Comparison of ENCODE assay signal across 8 mouse cellular contexts in genomic region chr14:56575416-56575815, GRCm38 (mm10). TPM values are rescaled to one million over a fixed set of nuclear protein-coding genes. Genes with fewer than 3 reads are reported as not detected.
DNase-seq lines count a peak whose midpoint lies in the region; ATAC-seq lines count a peak whose summit lies in the region.

Cenpj (minus strand) TSS chr14:56575425.
Parp4 (plus strand) TSS chr14:56575619.

- H3K9ac ChIP-seq in intestine, embryonic 14.5 days (ENCODE audit: low read length): peak within 1 kb of the TSS; percentile 45

- H3K4me2 ChIP-seq in intestine, embryonic 14.5 days (ENCODE audit: low read length): peak within 1 kb of the TSS; percentile 55

- intact Hi-C loops in gastrocnemius, postnatal 14 days (cut with DNase I; ENCODE audit: low total_unique reads): no loop called here
- intact Hi-C loops in left cerebral cortex, postnatal 25 days (cut with DNase I): loop anchor here (5.0 kb wide), 1 partner anchor 92 kb away; the partner anchor contains the start of gene Mphosph8

- DNase-seq in adipocyte (ENCODE audit: low spot score): peak; percentile 82
- peak; percentile 79 for DNase-seq in embryo, embryonic 10.5 days (ENCODE audit: low spot score)
- DNase-seq in gastrocnemius, postnatal 14 days: peak; percentile 88
- peak; percentile 81 for DNase-seq in intestine, embryonic 14.5 days (ENCODE audit: low spot score)
- DNase-seq in left cerebral cortex, postnatal 25 days (ENCODE audit: low spot score in 2 of 2): peak; percentile 19 to 32
- DNase-seq in mesoderm, embryonic 11.5 days (ENCODE audit: low read depth, low spot score): peak; percentile 72
- DNase-seq in right cerebral cortex, postnatal 36 days (ENCODE audit: low spot score in 2 of 2): peak; percentile 6 to 38
- DNase-seq in yolk sac, embryonic 10.5 days (ENCODE audit: low spot score): peak; percentile 88

- peak within 1 kb of the TSS; percentile 50 for H3K4me3 ChIP-seq in intestine, embryonic 14.5 days (ENCODE audit: low read depth, low read length)

- peak; percentile 77 for ATAC-seq in intestine, embryonic 14.5 days (replicated peaks; ENCODE audit: low FRiP score, low TSS enrichment, low read depth)

- WGBS in intestine, embryonic 14.5 days: under 1% methylated on average over 22 of the region's 24 CpGs

- no peaks in the 10 kb centered on the region for H3K9me3 ChIP-seq in intestine, embryonic 14.5 days (ENCODE audit: control insufficient read depth, low read length)

- no peak within 1 kb of the TSS for H3K27ac ChIP-seq in intestine, embryonic 14.5 days (ENCODE audit: low read depth)

- H3K27me3 ChIP-seq in intestine, embryonic 14.5 days (replicated peaks; ENCODE audit: control insufficient read depth, insufficient read depth, low read length): no peaks in the 10 kb centered on the region

- H3K4me1 ChIP-seq in intestine, embryonic 14.5 days (replicated peaks; ENCODE audit: control insufficient read depth, insufficient read depth, low read length): 0 out of 2 replicates have a peak, but pooled peaks cover 4% of the 10 kb centered on the region

- H3K36me3 ChIP-seq in intestine, embryonic 14.5 days (ENCODE audit: control insufficient read depth, insufficient read depth, low read length): no peaks in the 10 kb centered on the region

RNA-seq across cellular contexts. Expression of gene Cenpj, which starts in this region (rescaled TPM):
- 1 to 10 TPM; 1.9 to 3.1 TPM for total RNA-seq in gastrocnemius, postnatal 14 days (2021)
- 8.8 and 10.3 TPM in 2 replicates for polyA plus RNA-seq in intestine, embryonic 14.5 days (2014; fragmentation: Nextera tagmentation; extraction: Ambion mirVana)
- total RNA-seq in left cerebral cortex, postnatal 25 days (2021): 1 to 10 TPM; 1.9 to 3.5 TPM

RNA-seq across cellular contexts. Expression of gene Parp4, which starts in this region (rescaled TPM):
- 10 to 100 TPM in 1 of 2 experiments, 1 to 10 TPM in 1; 9.5 to 10.5 TPM for total RNA-seq in gastrocnemius, postnatal 14 days (2021)
- 4.3 and 4.7 TPM in 2 replicates for polyA plus RNA-seq in intestine, embryonic 14.5 days (2014; fragmentation: Nextera tagmentation; extraction: Ambion mirVana)
- 1 to 10 TPM; 3.8 TPM for total RNA-seq in left cerebral cortex, postnatal 25 days (2021)

Comparison
In these comparisons a context has a peak if more than half of its experiments do, and no peak if none do; other contexts are left out.
1. DNase-seq: peak in every context shown above with its lines; median percentile 88 in gastrocnemius, postnatal 14 days; 88 in yolk sac, embryonic 10.5 days; 82 in adipocyte; 81 in intestine, embryonic 14.5 days; 79 in embryo, embryonic 10.5 days; 72 in mesoderm, embryonic 11.5 days; 26 in left cerebral cortex, postnatal 25 days; 22 in right cerebral cortex, postnatal 36 days.